Mouse (Mus musculus): ENCODE measurements at regions not wholly inside any gene's neighbourhood (a gene's known extent, or its start where the extent isn't known, plus 50 kb on each side); places are given as distances from the start of the nearest gene placed in this dataset.
A peak's percentile ranks its signal among the peaks of the same experiment; 100 is the strongest.
"Not testable (repeated sequence)": the region's sequence is repeated elsewhere in the genome, so short reads cannot be mapped to it uniquely, and the experiment has no call there.

- TF ChIP-seq CTCF (IDR thresholded peaks at IDR 0.05) (no peak), EP300 (IDR thresholded peaks at IDR 0.05) (no peak)
- H3K27me3 ChIP-seq (replicated peaks; ENCODE audit: insufficient read depth, low read length), result no peaks in the 10 kb centered on the region
- H3K4me1 ChIP-seq (ENCODE audit: insufficient read depth, low read depth, low read length), result no peaks in the 10 kb centered on the region
- no peak overlapping the region for H3K9ac ChIP-seq (replicated peaks; ENCODE audit: low read depth)
- no peak for ATAC-seq
- H3K36me3 ChIP-seq (ENCODE audit: insufficient read depth, low read length), result no peaks in the 10 kb centered on the region
- no peak for DNase-seq (ENCODE audit: low spot score)
- no peak overlapping the region for H3K27ac ChIP-seq (ENCODE audit: low read length)
- H3K9me3 ChIP-seq (ENCODE audit: low read length), result no peaks in the 10 kb centered on the region
- H3K4me2 ChIP-seq (replicated peaks; ENCODE audit: low read depth, low read length), result no peak overlapping the region
- H3K4me3 ChIP-seq (ENCODE audit: low read depth, low read length), result no peak overlapping the region
These were observed 174.4 kb downstream of the Cd109 start for GRCm38 (mm10) chr9:78789703-78790102.

- TF ChIP-seq EP300 (IDR thresholded peaks at IDR 0.05), result no peak
- TF ChIP-seq CTCF (IDR thresholded peaks at IDR 0.05), result no peak
- Histone ChIP-seq H3K4me2 (replicated peaks; ENCODE audit: low read depth, low read length) (no peak overlapping the region), H3K4me3 (ENCODE audit: low read depth, low read length) (no peak overlapping the region), H3K9ac (replicated peaks; ENCODE audit: low read depth) (no peak overlapping the region), H3K27me3 (replicated peaks; ENCODE audit: insufficient read depth, low read length) (no peaks in the 10 kb centered on the region), H3K9me3 (ENCODE audit: low read length) (no peaks in the 10 kb centered on the region), H3K27ac (ENCODE audit: low read length) (no peak overlapping the region), H3K36me3 (ENCODE audit: insufficient read depth, low read length) (no peaks in the 10 kb centered on the region), H3K4me1 (ENCODE audit: insufficient read depth, low read depth, low read length) (no peaks in the 10 kb centered on the region)
- DNase-seq (ENCODE audit: low spot score) (no peak), ATAC-seq (no peak)
- WGBS, result 71% methylated on average over 2 of the region's 2 CpGs
These were observed 174.8 kb downstream of the Cd109 start for GRCm38 (mm10) chr9:78790155-78790554.

DNA sequence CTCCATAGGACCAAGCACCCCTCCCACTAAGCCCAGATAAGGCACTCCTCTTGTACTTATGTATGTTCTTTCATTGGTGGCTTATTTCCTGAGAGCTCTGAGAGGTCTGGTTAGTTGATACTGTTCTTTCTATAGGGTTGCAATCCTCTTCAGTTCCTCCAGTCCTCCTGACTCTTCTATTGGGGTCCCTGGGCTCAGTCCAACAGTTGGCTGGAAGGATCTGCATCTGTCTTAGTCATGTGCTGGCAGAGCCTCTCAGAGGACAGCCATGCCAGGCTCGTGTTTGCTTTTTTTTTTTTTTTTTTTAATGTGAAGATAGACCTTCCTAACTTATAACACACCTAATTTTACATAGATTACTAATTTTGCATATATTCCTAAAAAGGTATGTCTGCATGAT lies 180.5 kb downstream of the Cd109 start:
- WGBS, result 44% methylated on average over 1 of the region's 1 CpGs
- Histone ChIP-seq H3K4me2 (replicated peaks; ENCODE audit: low read depth, low read length) (no peak overlapping the region), H3K27ac (ENCODE audit: low read length) (no peak overlapping the region), H3K27me3 (replicated peaks; ENCODE audit: insufficient read depth, low read length) (no peaks in the 10 kb centered on the region), H3K9me3 (ENCODE audit: low read length) (no peaks in the 10 kb centered on the region), H3K36me3 (ENCODE audit: insufficient read depth, low read length) (no peaks in the 10 kb centered on the region), H3K4me1 (ENCODE audit: insufficient read depth, low read depth, low read length) (no peaks in the 10 kb centered on the region), H3K4me3 (ENCODE audit: low read depth, low read length) (no peak overlapping the region), H3K9ac (replicated peaks; ENCODE audit: low read depth) (no peak overlapping the region)
- TF ChIP-seq CTCF (IDR thresholded peaks at IDR 0.05) (no peak), EP300 (IDR thresholded peaks at IDR 0.05) (no peak)
- DNase-seq (ENCODE audit: low spot score), result no peak
- ATAC-seq, result no peak

GRCm38 (mm10) chr9:78817221-78817620 lies 201.9 kb downstream of the Cd109 start:
- Histone ChIP-seq H3K36me3 (ENCODE audit: insufficient read depth, low read length) (no peaks in the 10 kb centered on the region), H3K27me3 (replicated peaks; ENCODE audit: insufficient read depth, low read length) (no peaks in the 10 kb centered on the region), H3K4me1 (ENCODE audit: insufficient read depth, low read depth, low read length) (no peaks in the 10 kb centered on the region), H3K4me3 (ENCODE audit: low read depth, low read length) (no peak overlapping the region), H3K4me2 (replicated peaks; ENCODE audit: low read depth, low read length) (no peak overlapping the region), H3K27ac (ENCODE audit: low read length) (no peak overlapping the region), H3K9ac (replicated peaks; ENCODE audit: low read depth) (no peak overlapping the region), H3K9me3 (ENCODE audit: low read length) (no peaks in the 10 kb centered on the region)
- no peak for DNase-seq (ENCODE audit: low spot score)
- no peak for TF ChIP-seq CTCF (IDR thresholded peaks at IDR 0.05)
- no peak for TF ChIP-seq EP300 (IDR thresholded peaks at IDR 0.05)
- WGBS, result 60% methylated on average over 4 of the region's 4 CpGs
- no peak for ATAC-seq

GRCm38 (mm10) chr9:78821554-78822212 lies 206.3 kb downstream of the Cd109 start:
- DNase-seq (ENCODE audit: low spot score); H3K27me3 ChIP-seq (replicated peaks; ENCODE audit: insufficient read depth, low read length); H3K9me3 ChIP-seq (ENCODE audit: low read length); H3K27ac ChIP-seq (ENCODE audit: low read length); H3K4me1 ChIP-seq (ENCODE audit: insufficient read depth, low read depth, low read length); H3K9ac ChIP-seq (replicated peaks; ENCODE audit: low read depth); H3K36me3 ChIP-seq (ENCODE audit: insufficient read depth, low read length): not testable (repeated sequence)
- ATAC-seq, result peak; percentile 66; the same call in 1 of the 2 replicates
- WGBS, result 7% methylated on average over 33 of the region's 52 CpGs
- Histone ChIP-seq H3K4me2 (replicated peaks; ENCODE audit: low read depth, low read length) (peak overlapping the region; percentile 50), H3K4me3 (ENCODE audit: low read depth, low read length) (peak overlapping the region; percentile 8; the same call in 1 of the 2 replicates)

GRCm38 (mm10) chr9:78844969-78845683 lies 229.8 kb downstream of the Cd109 start:
- H3K4me2 ChIP-seq (replicated peaks; ENCODE audit: low read depth, low read length), result peak overlapping the region; percentile 33; the same call in 1 of the 2 replicates
- H3K36me3 ChIP-seq (ENCODE audit: insufficient read depth, low read length), result no peaks in the 10 kb centered on the region
- WGBS, result 15% methylated on average over 9 of the region's 9 CpGs
- no peak overlapping the region for H3K27ac ChIP-seq (ENCODE audit: low read length)
- DNase-seq (ENCODE audit: low spot score) (peak; percentile 74), ATAC-seq (peak; percentile 81)
- H3K9me3 ChIP-seq (ENCODE audit: low read length), result no peaks in the 10 kb centered on the region
- no peak overlapping the region for H3K4me3 ChIP-seq (ENCODE audit: low read depth, low read length)
- TF ChIP-seq CTCF (IDR thresholded peaks at IDR 0.05) (no peak), EP300 (IDR thresholded peaks at IDR 0.05) (peak; percentile 57)
- no peaks in the 10 kb centered on the region for H3K4me1 ChIP-seq (ENCODE audit: insufficient read depth, low read depth, low read length)
- no peak overlapping the region for H3K9ac ChIP-seq (replicated peaks; ENCODE audit: low read depth)
- H3K27me3 ChIP-seq (replicated peaks; ENCODE audit: insufficient read depth, low read length), result no peaks in the 10 kb centered on the region
